Mouse (Mus musculus) cortical plate, adult 2 months (tissue): ENCODE data around the gene Pfdn4.

ENCODE experiments used
- CTCF ChIP-seq: fragments of 200-500 bp; IDR thresholded peaks from 2 replicates; pipeline ENCODE4 v1.5.1; 2011; ENCODE audit warnings: mild to moderate bottlenecking, control low read depth, low read length; ENCODE audit not compliant: insufficient read depth; ENCODE audit errors: extremely low read depth
- POLR2A ChIP-seq: fragments of 200-500 bp; IDR thresholded peaks from 2 replicates; pipeline ENCODE4 v1.6.1; 2011; ENCODE audit warnings: mild to moderate bottlenecking, low read length, control low read depth; ENCODE audit not compliant: insufficient read depth; ENCODE audit errors: extremely low read depth

DNA sequence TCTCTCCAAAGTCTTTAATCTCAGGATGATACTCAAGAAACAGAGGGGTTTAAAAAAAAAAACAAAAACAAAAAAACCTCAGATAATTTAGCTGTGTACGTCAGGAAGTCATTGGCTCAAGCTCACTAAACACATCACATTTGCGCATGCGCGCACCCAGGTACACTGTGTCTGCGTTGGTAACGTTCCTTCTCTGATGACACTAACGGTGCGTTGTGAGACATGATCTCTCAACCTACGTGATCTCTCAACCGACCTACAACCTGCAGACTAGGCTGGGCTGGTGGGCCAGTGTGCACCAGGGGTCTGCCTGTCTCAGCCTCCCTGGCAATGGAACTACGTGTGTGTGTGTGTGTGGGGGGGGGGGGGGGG, 38.6 kb downstream of the Pfdn4 start:
- TF ChIP-seq CTCF (no peak), POLR2A (no peak)
